Mouse (Mus musculus) thymus, postnatal 25 days (tissue): Measurements from ENCODE around the gene Pxmp2.

Experiments
- DNase-seq: peaks from one replicate; pipeline ENCODE4 v3.0.0; 2022

Pxmp2 gene

GRCm38 (mm10) chr5:110230401-110230779 is 55.6 kb downstream of the Pxmp2 start:
- no peak for DNase-seq

DNA sequence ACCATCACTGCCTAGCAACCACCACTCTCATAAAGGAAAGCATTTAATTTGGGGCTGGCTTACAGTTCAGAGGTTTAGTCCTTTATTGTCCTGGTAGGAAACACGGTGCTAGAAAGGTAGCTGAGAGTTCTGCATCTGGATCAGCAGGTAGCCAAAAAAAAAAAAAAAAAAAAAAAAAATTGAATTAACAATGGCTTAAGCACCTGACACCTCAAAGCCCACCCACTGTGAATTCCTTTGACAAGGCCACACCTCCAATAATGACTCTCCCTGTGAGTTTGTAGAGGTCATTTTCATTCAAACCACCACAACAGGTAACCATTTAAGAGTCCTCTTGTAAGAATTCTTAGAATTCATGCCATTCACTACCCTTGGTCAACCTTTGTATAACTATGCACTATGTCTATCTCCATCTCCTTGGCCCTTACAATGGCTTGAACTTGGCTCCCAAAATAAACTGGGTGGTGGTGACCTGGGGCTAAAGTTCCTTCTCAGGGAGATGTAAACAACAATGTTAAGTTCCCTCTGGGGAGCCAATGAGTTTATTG is 58.6 kb downstream of the Pxmp2 start:
- no peak for DNase-seq

GRCm38 (mm10) chr5:110225056-110225455 is 60.9 kb downstream of the Pxmp2 start:
- DNase-seq, result no peak
